Mouse (Mus musculus) kidney, postnatal 0 days (tissue): Measurements from ENCODE around the gene Vezt. TPM values are rescaled to one million over a fixed set of nuclear protein-coding genes. Genes with fewer than 3 reads are reported as not detected.

ENCODE experiments used
- ATAC-seq: fragments of 200-750 bp; cut with Nextera tagmentation; replicated peaks from 2 replicates; pipeline ENCODE4 v1.8.0; 2017; ENCODE audit warnings: low read depth, moderate number of reproducible peaks, moderate TSS enrichment, moderate library complexity; ENCODE audit not compliant: low FRiP score
- DNase-seq: peaks from one replicate; pipeline ENCODE4 v3.0.0-alpha.2; 2016; ENCODE audit warnings: low spot score
- H3K27ac ChIP-seq: fragments of 300-500 bp; sonication (generic); 2 replicates; pipeline ENCODE4 v1.5.1; 2014; ENCODE audit warnings: mild to moderate bottlenecking
- H3K27me3 ChIP-seq: fragments of 300-500 bp; sonication (generic); 2 replicates; pipeline ENCODE4 v1.6.1; 2014; ENCODE audit warnings: low read length, mixed read lengths; ENCODE audit not compliant: insufficient read depth
- H3K36me3 ChIP-seq: fragments of 300-500 bp; sonication (generic); 2 replicates; pipeline ENCODE4 v1.6.1; 2014; ENCODE audit warnings: low read length, mixed read lengths; ENCODE audit not compliant: insufficient read depth
- H3K4me1 ChIP-seq: fragments of 300-500 bp; sonication (generic); replicated peaks from 2 replicates; pipeline ENCODE4 v1.6.1; 2014; ENCODE audit warnings: antibody characterized with exemption, low read length, mixed read lengths; ENCODE audit not compliant: insufficient read depth
- H3K4me2 ChIP-seq: fragments of 300-500 bp; sonication (generic); 2 replicates; pipeline ENCODE4 v1.6.1; 2014; ENCODE audit warnings: mild to moderate bottlenecking, low read length, moderate library complexity, mixed read lengths
- H3K4me3 ChIP-seq: fragments of 300-500 bp; sonication (generic); replicated peaks from 2 replicates; pipeline ENCODE4 v1.5.1; 2014; ENCODE audit warnings: low read depth, low read length
- H3K9ac ChIP-seq: fragments of 300-500 bp; sonication (generic); 2 replicates; pipeline ENCODE4 v1.6.1; 2014; ENCODE audit warnings: low read depth, low read length
- H3K9me3 ChIP-seq: fragments of 300-500 bp; sonication (generic); replicated peaks from 2 replicates; pipeline ENCODE4 v1.6.1; 2016; ENCODE audit warnings: low read length, inconsistent platforms, mixed read lengths
- CTCF ChIP-seq: IDR thresholded peaks from 2 replicates; pipeline ENCODE4 v1.5.1; 2016; ENCODE audit warnings: antibody characterized with exemption, low read depth, mild to moderate bottlenecking, moderate library complexity
- WGBS: fragments of 180-500 bp; shearing (Covaris S2); extraction: QIAGEN DNeasy Blood & Tissue Kit; methylation state at CpG from one replicate; pipeline ENCODE4 v1.1.7; 2014; 5-methylcytosine and 5-hydroxymethylcytosine counted together
- polyA plus RNA-seq: library from polyadenylated mRNA; unstranded; fragments of >200 nt; fragmentation: Nextera tagmentation; extraction: Ambion mirVana; gene quantifications from 2 replicates; pipeline ENCODE4 v1.2.1, GENCODE M21; 2015

The Vezt gene
- polyA plus RNA-seq, 1 experiment from 2014 or later, result 20.8 TPM

GRCm38 (mm10) chr10:93950991-93951390, 84.6 kb downstream of the Vezt start:
- Histone ChIP-seq H3K36me3 (no peaks in the 10 kb centered on the region), H3K9ac (no peak overlapping the region), H3K27ac (no peak overlapping the region), H3K4me2 (no peak overlapping the region), H3K4me3 (no peak overlapping the region), H3K9me3 (no peaks in the 10 kb centered on the region), H3K27me3 (no peaks in the 10 kb centered on the region), H3K4me1 (no peaks in the 10 kb centered on the region)
- DNase-seq (no peak), ATAC-seq (no peak)
- 91% methylated on average over 3 of the region's 3 CpGs for WGBS
- TF ChIP-seq CTCF, result no peak

DNA sequence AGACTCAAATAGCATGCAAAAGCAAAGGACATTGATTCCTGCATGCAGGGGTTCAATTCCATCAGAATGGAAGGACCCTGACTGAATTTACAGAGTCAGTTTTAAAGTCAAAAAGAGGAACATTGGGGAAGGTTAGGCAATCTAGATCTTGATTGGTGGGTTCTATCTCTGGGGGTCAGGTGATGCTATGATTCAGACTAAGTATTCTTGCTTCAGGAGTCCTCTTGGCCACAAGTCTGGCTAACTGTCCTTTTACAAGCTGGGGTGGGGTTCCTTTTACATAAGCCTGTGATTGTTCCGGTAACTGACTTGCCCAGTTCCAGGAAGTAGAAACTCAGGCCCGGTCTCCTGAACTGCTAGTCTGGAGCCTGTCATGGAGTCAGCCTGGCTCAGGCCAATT, 85.7 kb downstream of the Vezt start:
- 0 out of 2 replicates have a peak, but pooled peaks cover 3% of the 10 kb centered on the region for H3K4me1 ChIP-seq

GRCm38 (mm10) chr10:93945843-93946499, 89.6 kb downstream of the Vezt start:
- 0 out of 2 replicates have a peak, but pooled peaks cover 3% of the 10 kb centered on the region for H3K4me1 ChIP-seq
- no peak overlapping the region for H3K27ac ChIP-seq
- WGBS, result 53% methylated on average over 9 of the region's 9 CpGs
- no peak overlapping the region for H3K9ac ChIP-seq
- no peak overlapping the region for H3K4me2 ChIP-seq
- ATAC-seq (no peak), DNase-seq (peak; percentile 5)
- no peaks in the 10 kb centered on the region for H3K36me3 ChIP-seq
- no peak overlapping the region for H3K4me3 ChIP-seq
- H3K27me3 ChIP-seq, result no peaks in the 10 kb centered on the region
- TF ChIP-seq CTCF, result no peak
- no peaks in the 10 kb centered on the region for H3K9me3 ChIP-seq

More for the DNA sequence above, 85.7 kb downstream of the Vezt start:
- Histone ChIP-seq H3K9me3 (no peaks in the 10 kb centered on the region), H3K4me3 (no peak overlapping the region), H3K4me2 (no peak overlapping the region), H3K27me3 (no peaks in the 10 kb centered on the region), H3K36me3 (no peaks in the 10 kb centered on the region), H3K27ac (no peak overlapping the region), H3K9ac (no peak overlapping the region)
- 84% methylated on average over 2 of the region's 2 CpGs for WGBS
- ATAC-seq (no peak), DNase-seq (no peak)
- no peak for TF ChIP-seq CTCF

GRCm38 (mm10) chr10:93945364-93945763, 90.3 kb downstream of the Vezt start:
- H3K27ac ChIP-seq, result no peak overlapping the region
- no peaks in the 10 kb centered on the region for H3K27me3 ChIP-seq
- no peak overlapping the region for H3K4me2 ChIP-seq
- H3K9me3 ChIP-seq, result no peaks in the 10 kb centered on the region
- 0 out of 2 replicates have a peak, but pooled peaks cover 3% of the 10 kb centered on the region for H3K4me1 ChIP-seq
- H3K9ac ChIP-seq, result no peak overlapping the region
- no peak overlapping the region for H3K4me3 ChIP-seq
- 12% methylated on average over 4 of the region's 4 CpGs for WGBS
- TF ChIP-seq CTCF, result peak; percentile 83
- peak; percentile 82 for DNase-seq
- H3K36me3 ChIP-seq, result no peaks in the 10 kb centered on the region
- 0 out of 2 replicates have a peak, but pooled peaks have one; percentile 40 for ATAC-seq

GRCm38 (mm10) chr10:93944241-93944640, 91.4 kb downstream of the Vezt start:
- Histone ChIP-seq H3K27ac (no peak overlapping the region), H3K36me3 (no peaks in the 10 kb centered on the region)
- DNase-seq, result no peak

GRCm38 (mm10) chr10:93940279-93940678, 95.3 kb downstream of the Vezt start:
- no peaks in the 10 kb centered on the region for H3K4me1 ChIP-seq
- no peaks in the 10 kb centered on the region for H3K27me3 ChIP-seq
- no peak for TF ChIP-seq CTCF
- WGBS, result 75% methylated on average over 5 of the region's 5 CpGs
- DNase-seq (no peak), ATAC-seq (no peak)
- no peaks in the 10 kb centered on the region for H3K36me3 ChIP-seq
- no peaks in the 10 kb centered on the region for H3K9me3 ChIP-seq
- H3K9ac ChIP-seq, result no peak overlapping the region
- H3K27ac ChIP-seq, result no peak overlapping the region
- no peak overlapping the region for H3K4me3 ChIP-seq
- H3K4me2 ChIP-seq, result no peak overlapping the region

More at GRCm38 (mm10) chr10:93944241-93944640, 91.4 kb downstream of the Vezt start:
- Histone ChIP-seq H3K9ac (no peak overlapping the region), H3K27me3 (no peaks in the 10 kb centered on the region), H3K4me1 (0 out of 2 replicates have a peak, but pooled peaks cover 3% of the 10 kb centered on the region), H3K4me2 (no peak overlapping the region), H3K4me3 (no peak overlapping the region), H3K9me3 (no peaks in the 10 kb centered on the region)
- 27% methylated on average over 5 of the region's 5 CpGs for WGBS
- TF ChIP-seq CTCF, result no peak
- peak; percentile 36; the same call in 1 of the 2 replicates for ATAC-seq

DNA sequence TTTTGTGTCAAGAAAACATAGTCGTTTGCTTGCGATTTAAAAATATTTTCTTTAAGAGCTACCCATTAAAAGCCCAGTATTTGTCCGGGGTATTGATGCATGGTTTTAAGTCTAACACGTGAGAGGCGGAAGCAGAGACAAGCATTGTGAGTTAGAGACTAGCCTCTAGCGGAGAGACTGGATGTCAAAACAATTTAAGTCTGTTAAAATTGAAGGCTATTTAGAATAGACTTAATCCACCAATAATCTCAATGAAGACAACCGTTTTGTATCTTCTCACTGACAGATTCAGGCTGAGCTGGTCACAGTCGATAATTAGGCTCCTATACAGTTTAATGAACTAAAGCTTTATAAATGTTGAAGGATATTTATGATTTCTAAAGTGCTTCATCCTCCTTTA, 95.9 kb downstream of the Vezt start:
- WGBS, result 87% methylated on average over 8 of the region's 8 CpGs
- H3K9me3 ChIP-seq, result no peaks in the 10 kb centered on the region
- no peak for TF ChIP-seq CTCF
- no peaks in the 10 kb centered on the region for H3K4me1 ChIP-seq
- DNase-seq (no peak), ATAC-seq (no peak)
- H3K27ac ChIP-seq, result no peak overlapping the region
- H3K27me3 ChIP-seq, result no peaks in the 10 kb centered on the region
- H3K4me3 ChIP-seq, result no peak overlapping the region
- H3K4me2 ChIP-seq, result no peak overlapping the region
- no peak overlapping the region for H3K9ac ChIP-seq
- no peaks in the 10 kb centered on the region for H3K36me3 ChIP-seq
